Mouse (Mus musculus) heart, embryonic 11.5 days (tissue): Measurements from ENCODE around the gene Igbp1. TPM values are rescaled to one million over a fixed set of nuclear protein-coding genes. Genes with fewer than 3 reads are reported as not detected.

ENCODE experiments used
- ATAC-seq: fragments of 200-750 bp; cut with Nextera tagmentation; replicated peaks from 2 replicates; pipeline ENCODE4 v1.8.0; 2017; ENCODE audit warnings: moderate library complexity; ENCODE audit not compliant: insufficient number of reproducible peaks, low FRiP score, low TSS enrichment
- H3K27ac ChIP-seq: fragments of 300-500 bp; sonication (generic); 2 replicates; pipeline ENCODE4 v1.5.1; 2014; ENCODE audit warnings: mild to moderate bottlenecking, low read depth, low read length
- H3K27me3 ChIP-seq: fragments of 300-500 bp; sonication (generic); 2 replicates; pipeline ENCODE4 v1.6.1; 2014; ENCODE audit warnings: mild to moderate bottlenecking, low read length, mixed read lengths; ENCODE audit not compliant: control insufficient read depth, insufficient read depth
- H3K36me3 ChIP-seq: fragments of 300-500 bp; sonication (generic); 2 replicates; pipeline ENCODE4 v1.6.1; 2014; ENCODE audit warnings: mild to moderate bottlenecking, low read length, moderate library complexity, mixed read lengths; ENCODE audit not compliant: control insufficient read depth, insufficient read depth
- H3K4me1 ChIP-seq: fragments of 300-500 bp; sonication (generic); 2 replicates; pipeline ENCODE4 v1.6.1; 2014; ENCODE audit warnings: low read length; ENCODE audit not compliant: control insufficient read depth, insufficient read depth
- H3K4me2 ChIP-seq: fragments of 300-500 bp; sonication (generic); 2 replicates; pipeline ENCODE4 v1.6.1; 2014; ENCODE audit warnings: mild to moderate bottlenecking, moderate library complexity
- H3K4me3 ChIP-seq: fragments of 300-500 bp; sonication (generic); 2 replicates; pipeline ENCODE4 v1.5.1; 2014; ENCODE audit warnings: low read depth, low read length
- H3K9ac ChIP-seq: fragments of 300-500 bp; sonication (generic); 2 replicates; pipeline ENCODE4 v1.6.1; 2014; ENCODE audit warnings: mild to moderate bottlenecking, low read depth, low read length, moderate library complexity
- H3K9me3 ChIP-seq: fragments of 300-500 bp; sonication (generic); replicated peaks from 2 replicates; pipeline ENCODE4 v1.6.1; 2016; ENCODE audit warnings: low read length; ENCODE audit not compliant: control insufficient read depth
- WGBS: fragments of 180-500 bp; shearing (Covaris S2); extraction: QIAGEN DNeasy Blood & Tissue Kit; methylation state at CpG from one replicate; pipeline ENCODE4 v1.1.7; 2014; ENCODE audit not compliant: insufficient replicate concordance; 5-methylcytosine and 5-hydroxymethylcytosine counted together
- polyA plus RNA-seq: library from polyadenylated mRNA; unstranded; fragments of >200 nt; fragmentation: Nextera tagmentation; extraction: Ambion mirVana; gene quantifications from 2 replicates; pipeline ENCODE4 v1.2.1, GENCODE M21; 2014

Gene Igbp1
- polyA plus RNA-seq, 1 experiment from 2014 or later = 31.1 TPM

- Histone ChIP-seq H3K27me3 (no peaks in the 10 kb centered on the region), H3K9ac (no peak overlapping the region), H3K36me3 (no peaks in the 10 kb centered on the region), H3K4me3 (no peak overlapping the region), H3K4me2 (no peak overlapping the region), H3K9me3 (no peaks in the 10 kb centered on the region), H3K27ac (no peak overlapping the region), H3K4me1 (no peaks in the 10 kb centered on the region)
- 80% methylated on average over 4 of the region's 4 CpGs for WGBS
- no peak for ATAC-seq
Measured at GRCm38 (mm10) chrX:100508164-100508563, 14.1 kb downstream of the Igbp1 start.

- Histone ChIP-seq H3K9me3 (no peaks in the 10 kb centered on the region), H3K4me3 (no peak overlapping the region), H3K4me2 (no peak overlapping the region), H3K27ac (no peak overlapping the region), H3K4me1 (no peaks in the 10 kb centered on the region), H3K9ac (no peak overlapping the region), H3K36me3 (no peaks in the 10 kb centered on the region), H3K27me3 (no peaks in the 10 kb centered on the region)
- ATAC-seq = no peak
- 88% methylated on average over 3 of the region's 3 CpGs for WGBS
Measured at GRCm38 (mm10) chrX:100509921-100510320, 15.8 kb downstream of the Igbp1 start.

- Histone ChIP-seq H3K4me3 (no peak overlapping the region), H3K4me1 (no peaks in the 10 kb centered on the region), H3K9me3 (no peaks in the 10 kb centered on the region), H3K9ac (no peak overlapping the region), H3K27me3 (peaks cover 2% of the 10 kb centered on the region; the same call in 1 of the 2 replicates), H3K27ac (no peak overlapping the region), H3K4me2 (no peak overlapping the region), H3K36me3 (0 out of 2 replicates have a peak, but pooled peaks cover 3% of the 10 kb centered on the region)
- WGBS = 79% methylated on average over 3 of the region's 3 CpGs
- no peak for ATAC-seq
Measured at GRCm38 (mm10) chrX:100516683-100517082, 22.6 kb downstream of the Igbp1 start.

- 90% methylated on average over 6 of the region's 6 CpGs for WGBS
Measured at GRCm38 (mm10) chrX:100517626-100518025, 23.5 kb downstream of the Igbp1 start.

GRCm38 (mm10) chrX:100518532-100518931 is 24.4 kb downstream of the Igbp1 start:
- no peak for ATAC-seq

More at GRCm38 (mm10) chrX:100517626-100518025, 23.5 kb downstream of the Igbp1 start:
- Histone ChIP-seq H3K36me3 (0 out of 2 replicates have a peak, but pooled peaks cover 3% of the 10 kb centered on the region), H3K27me3 (peaks cover 2% of the 10 kb centered on the region; the same call in 1 of the 2 replicates), H3K27ac (no peak overlapping the region), H3K9me3 (no peaks in the 10 kb centered on the region), H3K4me2 (no peak overlapping the region), H3K4me1 (no peaks in the 10 kb centered on the region), H3K9ac (no peak overlapping the region), H3K4me3 (no peak overlapping the region)
- no peak for ATAC-seq

GRCm38 (mm10) chrX:100524471-100524870 is 30.4 kb downstream of the Igbp1 start, which contains the start of gene Dgat2l6:
TSS of gene Dgat2l6 (plus strand) at chrX:100524838.
- ATAC-seq = no peak
- Histone ChIP-seq H3K4me1 (no peaks in the 10 kb centered on the region), H3K27me3 (no peaks in the 10 kb centered on the region; the same call in 1 of the 2 replicates), H3K9me3 (no peaks in the 10 kb centered on the region), H3K27ac (no peak within 1 kb of the TSS), H3K36me3 (no peaks in the 10 kb centered on the region), H3K4me2 (no peak within 1 kb of the TSS), H3K4me3 (no peak within 1 kb of the TSS), H3K9ac (no peak within 1 kb of the TSS)
- WGBS = 80% methylated on average over 4 of the region's 4 CpGs

More at GRCm38 (mm10) chrX:100518532-100518931, 24.4 kb downstream of the Igbp1 start:
- Histone ChIP-seq H3K27ac (no peak overlapping the region), H3K4me1 (no peaks in the 10 kb centered on the region), H3K27me3 (peaks cover 2% of the 10 kb centered on the region; the same call in 1 of the 2 replicates), H3K9me3 (no peaks in the 10 kb centered on the region), H3K36me3 (0 out of 2 replicates have a peak, but pooled peaks cover 3% of the 10 kb centered on the region), H3K9ac (no peak overlapping the region), H3K4me3 (no peak overlapping the region), H3K4me2 (no peak overlapping the region)
- 90% methylated on average over 2 of the region's 2 CpGs for WGBS

GRCm38 (mm10) chrX:100556026-100556425 is 61.9 kb downstream of the Igbp1 start:
- Histone ChIP-seq H3K4me1 (no peaks in the 10 kb centered on the region), H3K4me2 (no peak overlapping the region), H3K9me3 (no peaks in the 10 kb centered on the region), H3K27me3 (no peaks in the 10 kb centered on the region), H3K4me3 (no peak overlapping the region), H3K27ac (no peak overlapping the region), H3K9ac (no peak overlapping the region), H3K36me3 (no peaks in the 10 kb centered on the region)
- WGBS = 78% methylated on average over 3 of the region's 3 CpGs
- no peak for ATAC-seq

- no peaks in the 10 kb centered on the region for H3K27me3 ChIP-seq
- no peak overlapping the region for H3K27ac ChIP-seq
- no peak overlapping the region for H3K9ac ChIP-seq
- no peaks in the 10 kb centered on the region for H3K9me3 ChIP-seq
- no peaks in the 10 kb centered on the region for H3K4me1 ChIP-seq
- H3K36me3 ChIP-seq = no peaks in the 10 kb centered on the region
- no peak overlapping the region for H3K4me2 ChIP-seq
- no peak for ATAC-seq
- no peak overlapping the region for H3K4me3 ChIP-seq
- WGBS = 79% methylated on average over 3 of the region's 3 CpGs
Measured at GRCm38 (mm10) chrX:100565696-100566095, 71.6 kb downstream of the Igbp1 start.
